Mouse (Mus musculus) testis, adult 10 weeks (tissue): Measurements from ENCODE around the gene Gm21680. TPM values are rescaled to one million over a fixed set of nuclear protein-coding genes. Genes with fewer than 3 reads are reported as not detected.

ENCODE experiments used
- polyA plus RNA-seq: library from polyadenylated mRNA; stranded (reverse); fragments of 350-450 nt; fragmentation: Illumina TruSeq; extraction: RNeasy Lipid Tissue Mini Kit (QIAGEN cat#74804); gene quantifications from one replicate; pipeline ENCODE4 v1.2.3, GENCODE M21; 2014; ENCODE audit warnings: low read depth, low replicate concordance

Gm21680 gene
- 2.5 TPM for polyA plus RNA-seq

DNA sequence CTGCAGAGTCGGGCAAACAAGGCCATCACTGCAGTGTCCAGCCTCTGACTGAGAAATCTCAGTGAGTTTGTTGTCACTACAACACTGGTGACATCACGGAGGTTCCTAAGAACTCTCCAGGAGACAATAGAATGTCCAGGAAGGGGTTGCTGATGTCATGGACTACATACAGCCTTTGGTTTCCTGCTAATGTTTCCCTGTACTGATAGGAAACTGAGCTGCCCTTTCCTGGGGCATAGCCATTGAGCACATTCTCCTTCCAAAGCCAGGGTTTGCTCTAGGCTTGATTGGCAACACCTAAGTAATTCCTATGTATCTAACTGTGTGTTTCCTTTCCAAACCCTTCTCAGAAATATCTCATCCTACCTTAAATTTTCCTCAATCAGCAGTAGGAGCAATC lies at the start of gene Gm21680:
TSS of gene Gm21680 (minus strand) at position 101 of the 400 bp plus-strand sequence.

DNA sequence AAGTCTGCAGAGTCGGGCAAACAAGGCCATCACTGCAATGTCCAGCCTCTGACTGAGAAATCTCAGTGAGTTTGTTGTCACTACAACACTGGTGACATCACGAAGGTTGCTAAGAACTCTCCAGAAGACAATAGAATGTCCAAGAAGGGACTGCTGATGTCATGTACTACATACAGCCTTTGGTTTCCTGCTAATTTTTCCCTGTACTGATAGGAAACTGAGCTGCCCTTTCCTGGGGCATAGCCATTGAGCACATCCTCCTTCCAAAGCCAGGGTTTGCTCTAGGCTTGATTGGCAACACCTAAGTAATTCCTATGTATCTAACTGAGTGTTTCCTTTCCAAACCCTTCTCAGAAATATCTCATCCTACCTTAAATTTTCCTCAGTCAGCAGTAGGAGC lies 32.2 kb upstream of the Gm21680 start, which contains the start of gene Gm1979:
TSS of gene Gm1979 (minus strand) at position 101 of the 400 bp plus-strand sequence.

DNA sequence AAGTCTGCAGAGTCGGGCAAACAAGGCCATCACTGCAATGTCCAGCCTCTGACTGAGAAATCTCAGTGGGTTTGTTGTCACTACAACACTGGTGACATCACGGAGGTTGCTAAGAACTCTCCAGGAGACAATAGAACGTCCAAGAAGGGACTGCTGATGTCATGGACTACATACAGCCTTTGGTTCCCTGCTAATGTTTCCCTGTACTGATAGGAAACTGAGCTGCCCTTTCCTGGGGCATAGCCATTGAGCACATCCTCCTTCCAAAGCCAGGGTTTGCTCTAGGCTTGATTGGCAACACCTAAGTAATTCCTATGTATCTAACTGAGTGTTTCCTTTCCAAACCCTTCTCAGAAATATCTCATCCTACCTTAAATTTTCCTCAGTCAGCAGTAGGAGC lies 16.1 kb upstream of the Gm21680 start, which contains the start of gene Gm21698:
TSS of gene Gm21698 (minus strand) at position 101 of the 400 bp plus-strand sequence.

DNA sequence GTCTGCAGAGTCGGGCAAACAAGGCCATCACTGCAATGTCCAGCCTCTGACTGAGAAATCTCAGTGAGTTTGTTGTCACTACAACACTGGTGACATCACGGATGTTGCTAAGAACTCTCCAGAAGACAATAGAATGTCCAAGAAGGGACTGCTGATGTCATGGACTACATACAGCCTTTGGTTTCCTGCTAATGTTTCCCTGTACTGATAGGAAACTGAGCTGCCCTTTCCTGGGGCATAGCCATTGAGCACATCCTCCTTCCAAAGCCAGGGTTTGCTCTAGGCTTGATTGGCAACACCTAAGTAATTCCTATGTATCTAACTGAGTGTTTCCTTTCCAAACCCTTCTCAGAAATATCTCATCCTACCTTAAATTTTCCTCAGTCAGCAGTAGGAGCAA lies 18.1 kb downstream of the Gm21680 start, which contains the start of gene Gm21671:
TSS of gene Gm21671 (minus strand) at position 101 of the 400 bp plus-strand sequence.

DNA sequence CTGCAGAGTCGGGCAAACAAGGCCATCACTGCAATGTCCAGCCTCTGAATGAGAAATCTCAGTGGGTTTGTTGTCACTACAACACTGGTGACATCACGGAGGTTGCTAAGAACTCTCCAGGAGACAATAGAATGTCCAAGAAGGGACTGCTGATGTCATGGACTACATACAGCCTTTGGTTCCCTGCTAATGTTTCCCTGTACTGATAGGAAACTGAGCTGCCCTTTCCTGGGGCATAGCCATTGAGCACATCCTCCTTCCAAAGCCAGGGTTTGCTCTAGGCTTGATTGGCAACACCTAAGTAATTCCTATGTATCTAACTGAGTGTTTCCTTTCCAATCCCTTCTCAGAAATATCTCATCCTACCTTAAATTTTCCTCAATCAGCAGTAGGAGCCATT lies 30.2 kb downstream of the Gm21680 start, which contains the start of gene Gm21663:
TSS of gene Gm21663 (minus strand) at position 101 of the 400 bp plus-strand sequence.

Other genes with a start within 250 kb of the Gm21680 start
- 3.2 TPM for gene Actr3b, start 212.7 kb downstream of the Gm21680 start, polyA plus RNA-seq
- gene Gm21663, start 30.3 kb downstream of the Gm21680 start, polyA plus RNA-seq: 10.6 TPM
- gene Gm21671, start 18.2 kb downstream of the Gm21680 start, polyA plus RNA-seq: 1.8 TPM
- gene Gm21698, start 16.0 kb upstream of the Gm21680 start, polyA plus RNA-seq: 15.5 TPM
- 4.2 TPM for gene Gm1979, start 32.1 kb upstream of the Gm21680 start, polyA plus RNA-seq
- 5.2 TPM for gene Gm5862, start 50.3 kb upstream of the Gm21680 start, polyA plus RNA-seq
- gene Speer4a, start 66.9 kb upstream of the Gm21680 start, polyA plus RNA-seq: 4.2 TPM
- gene Gm7347, start 85.9 kb upstream of the Gm21680 start, polyA plus RNA-seq: 7.5 TPM
- gene Gm10471, start 116.6 kb upstream of the Gm21680 start, polyA plus RNA-seq: 2.3 TPM
- 10.8 TPM for gene 5031410I06Rik, start 132.7 kb upstream of the Gm21680 start, polyA plus RNA-seq
- gene Gm10220, start 148.8 kb upstream of the Gm21680 start, polyA plus RNA-seq: 11.9 TPM